Mouse (Mus musculus): ENCODE measurements around the gene Ak2.

DNA sequence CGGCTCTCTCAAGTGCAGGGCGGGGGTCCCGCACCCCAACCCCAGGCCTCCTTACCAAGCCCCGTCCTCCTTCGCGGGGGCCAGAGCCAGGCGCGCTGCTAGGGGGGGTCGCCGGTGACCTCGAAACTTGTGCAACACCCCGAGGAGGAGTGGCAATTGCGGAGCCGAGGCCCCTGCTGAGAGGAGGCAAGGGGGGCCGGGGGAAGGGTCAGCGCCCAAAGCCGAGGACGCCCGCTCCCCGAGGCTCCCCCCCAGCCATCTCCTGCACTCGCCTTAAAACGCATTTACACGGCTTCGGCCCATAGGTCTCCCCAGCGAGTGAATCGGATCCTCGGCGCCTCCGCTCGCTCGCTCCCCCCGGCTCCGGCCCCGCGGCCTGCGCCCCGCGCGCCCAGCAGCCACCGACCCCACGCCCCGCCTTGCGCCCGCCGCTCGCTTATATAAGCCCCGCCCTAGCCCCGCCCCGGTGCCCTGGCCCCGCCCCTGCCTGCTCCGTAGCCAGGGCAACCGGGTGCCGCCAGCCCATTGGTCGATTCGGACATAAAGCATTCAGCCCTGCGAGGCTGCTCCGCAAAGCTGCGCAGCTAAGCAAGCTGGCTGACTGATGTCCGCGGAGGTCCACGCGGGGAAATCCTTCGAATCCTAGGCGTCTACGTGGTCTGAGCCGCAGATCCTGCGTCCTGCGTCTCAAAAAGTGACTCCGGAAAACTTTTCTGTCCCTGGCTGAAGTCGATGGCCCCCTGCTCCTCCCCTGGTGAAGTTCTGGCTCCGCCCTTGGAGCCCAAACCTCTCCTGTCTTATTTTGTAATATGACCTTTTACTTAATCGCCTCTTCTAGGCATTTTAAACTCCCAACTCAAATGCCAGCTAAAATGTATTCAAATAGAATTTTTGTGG is 29.5 kb upstream of the Ak2 start, which contains the start of gene Azin2:
- TF ChIP-seq CTCF (IDR thresholded peaks at IDR 0.05; ENCODE audit: low read depth), result no peak
- no peak for TF ChIP-seq EP300 (optimal IDR thresholded peaks at IDR 0.05)

Measured in stomach, postnatal 0 days (tissue).